Mouse (Mus musculus): ENCODE data around the gene Prpf18. TPM values are rescaled to one million over a fixed set of nuclear protein-coding genes. Genes with fewer than 3 reads are reported as not detected.

Gene Prpf18
- polyA plus RNA-seq, 1 experiment from 2014 or later: 46.4 TPM

DNA sequence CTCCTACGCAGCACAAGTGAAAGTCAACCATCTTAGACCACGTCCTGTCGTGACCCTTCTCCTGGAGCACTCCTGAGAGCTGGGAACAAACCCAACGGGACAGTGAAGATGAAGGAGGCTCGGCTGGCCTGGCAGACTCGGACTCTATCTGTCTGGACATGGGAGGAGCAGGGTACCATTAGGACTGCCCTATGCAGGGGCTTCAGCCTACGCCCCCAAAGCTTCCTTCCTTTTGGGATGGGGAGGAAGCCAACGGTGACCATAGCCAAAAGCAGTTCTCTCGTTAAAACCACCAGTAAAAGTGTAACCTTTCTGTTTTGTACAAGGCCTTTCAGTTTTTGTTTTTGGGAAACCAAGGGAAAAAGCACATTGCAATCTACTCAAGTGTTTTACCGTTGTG is 40.2 kb downstream of the Prpf18 start:
- H3K36me3 ChIP-seq: peaks cover 58% of the 10 kb centered on the region
- WGBS: 81% methylated on average over 10 of the region's 10 CpGs
- no peak for ATAC-seq (ENCODE audit: borderline replicate concordance, extremely low read depth, low FRiP score, low TSS enrichment)

DNA sequence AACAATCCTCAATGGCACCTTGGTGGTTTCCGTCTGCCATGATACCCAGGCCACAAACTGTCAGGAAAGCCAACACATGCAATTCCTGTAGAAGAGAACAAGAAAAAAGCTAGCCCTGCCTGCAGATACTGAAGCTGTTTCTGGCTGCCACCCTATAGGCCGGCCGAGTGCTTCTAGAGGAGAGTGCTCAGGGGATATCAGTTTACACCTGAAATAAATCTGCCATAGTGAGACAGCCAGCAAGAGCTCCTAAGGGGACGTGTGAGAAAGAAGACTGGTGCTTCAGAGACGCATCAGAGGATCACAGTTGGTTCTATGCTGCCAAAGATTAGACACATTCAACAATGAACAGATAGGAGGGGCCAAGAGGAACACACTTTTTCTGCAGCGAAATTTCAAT is 40.6 kb downstream of the Prpf18 start:
- no peak overlapping the region for H3K4me3 ChIP-seq
- no peak overlapping the region for H3K9ac ChIP-seq
- ATAC-seq (ENCODE audit: borderline replicate concordance, extremely low read depth, low FRiP score, low TSS enrichment): no peak
- no peak overlapping the region for H3K27ac ChIP-seq
- no peaks in the 10 kb centered on the region for H3K9me3 ChIP-seq
- no peak overlapping the region for H3K4me2 ChIP-seq
- WGBS: 80% methylated on average over 6 of the region's 6 CpGs
- peaks cover 5% of the 10 kb centered on the region; the same call in 1 of the 2 replicates for H3K4me1 ChIP-seq
- no peaks in the 10 kb centered on the region for H3K27me3 ChIP-seq
- H3K36me3 ChIP-seq: peaks cover 62% of the 10 kb centered on the region

More for the DNA sequence above, 40.2 kb downstream of the Prpf18 start:
- peaks cover 5% of the 10 kb centered on the region; the same call in 1 of the 2 replicates for H3K4me1 ChIP-seq
- H3K27me3 ChIP-seq: no peaks in the 10 kb centered on the region
- no peak overlapping the region for H3K4me2 ChIP-seq
- H3K4me3 ChIP-seq: no peak overlapping the region
- no peak overlapping the region for H3K27ac ChIP-seq
- H3K9ac ChIP-seq: no peak overlapping the region
- no peaks in the 10 kb centered on the region for H3K9me3 ChIP-seq

DNA sequence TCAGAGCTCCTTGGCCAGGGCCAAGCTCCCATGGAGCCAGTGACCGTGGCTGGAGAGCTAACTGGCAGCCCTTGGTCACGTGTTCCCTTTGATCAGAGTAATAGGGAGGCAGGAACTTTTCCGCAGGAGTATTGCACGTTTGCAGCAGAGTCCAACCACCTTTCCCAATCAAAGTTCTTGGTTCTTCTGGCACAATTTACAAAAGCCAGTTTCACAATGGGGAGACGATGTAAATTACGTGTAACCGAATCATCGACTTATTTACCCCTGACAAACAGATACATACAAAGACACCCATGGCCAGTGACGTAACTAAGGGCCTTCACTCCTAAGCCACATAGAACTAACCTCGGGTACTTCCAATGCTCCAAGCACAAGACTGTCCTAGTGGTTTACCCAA is 42.5 kb downstream of the Prpf18 start:
- no peak overlapping the region for H3K4me3 ChIP-seq
- H3K36me3 ChIP-seq: peaks cover 80% of the 10 kb centered on the region
- no peaks in the 10 kb centered on the region for H3K27me3 ChIP-seq
- H3K27ac ChIP-seq: no peak overlapping the region
- WGBS: 78% methylated on average over 10 of the region's 10 CpGs
- H3K4me1 ChIP-seq: no peaks in the 10 kb centered on the region
- H3K9ac ChIP-seq: no peak overlapping the region
- no peak overlapping the region for H3K4me2 ChIP-seq
- no peaks in the 10 kb centered on the region for H3K9me3 ChIP-seq
- ATAC-seq (ENCODE audit: borderline replicate concordance, extremely low read depth, low FRiP score, low TSS enrichment): no peak

DNA sequence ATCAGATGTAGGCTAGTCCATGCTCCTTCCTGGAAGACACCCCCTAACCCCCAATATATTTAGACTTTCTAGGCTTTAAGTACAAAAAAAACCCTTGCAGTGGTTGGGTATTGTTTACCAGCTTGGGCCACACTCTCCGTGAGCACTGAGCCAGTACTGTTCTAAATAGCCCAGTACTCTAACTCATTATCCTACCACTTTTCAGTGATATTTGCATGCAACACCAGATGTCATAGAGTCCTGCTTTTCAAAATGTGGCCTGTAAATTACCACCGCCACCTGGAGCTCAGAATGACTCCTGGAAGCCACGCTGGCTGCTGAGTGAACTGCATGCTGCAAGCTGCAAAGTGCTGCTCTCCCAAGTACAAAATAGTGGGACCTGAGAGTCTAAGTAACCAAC is 43.7 kb downstream of the Prpf18 start:
- no peak overlapping the region for H3K4me2 ChIP-seq
- H3K9ac ChIP-seq: no peak overlapping the region
- no peaks in the 10 kb centered on the region for H3K4me1 ChIP-seq
- H3K27me3 ChIP-seq: no peaks in the 10 kb centered on the region
- H3K36me3 ChIP-seq: peaks cover 87% of the 10 kb centered on the region
- 86% methylated on average over 3 of the region's 3 CpGs for WGBS
- no peak overlapping the region for H3K4me3 ChIP-seq
- no peak overlapping the region for H3K27ac ChIP-seq
- no peaks in the 10 kb centered on the region for H3K9me3 ChIP-seq
- ATAC-seq (ENCODE audit: borderline replicate concordance, extremely low read depth, low FRiP score, low TSS enrichment): no peak

DNA sequence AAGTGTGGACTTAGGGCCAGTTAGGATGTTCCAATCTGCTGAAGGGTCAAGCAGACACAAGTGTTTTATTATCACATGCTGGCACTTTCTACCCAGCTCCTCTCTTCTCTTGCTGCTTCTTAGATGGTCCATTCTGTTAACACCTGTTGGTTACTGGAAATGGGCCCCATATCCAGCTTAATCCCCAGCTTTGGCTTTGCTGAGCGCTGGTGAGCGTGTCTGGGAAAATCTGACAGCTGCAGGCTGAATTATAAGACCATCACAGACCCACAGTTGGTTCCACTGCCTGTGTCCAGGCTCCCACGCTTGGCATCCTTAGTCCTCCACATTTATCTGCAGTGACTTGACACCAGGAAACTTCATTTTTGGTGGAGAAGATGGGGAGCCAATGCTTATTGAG is 45.4 kb downstream of the Prpf18 start:
- no peak overlapping the region for H3K4me2 ChIP-seq
- no peak for ATAC-seq (ENCODE audit: borderline replicate concordance, extremely low read depth, low FRiP score, low TSS enrichment)
- H3K9ac ChIP-seq: no peak overlapping the region
- H3K4me1 ChIP-seq: 0 out of 2 replicates have a peak, but pooled peaks cover 2% of the 10 kb centered on the region
- H3K9me3 ChIP-seq: no peaks in the 10 kb centered on the region
- no peaks in the 10 kb centered on the region for H3K27me3 ChIP-seq
- H3K4me3 ChIP-seq: no peak overlapping the region
- H3K27ac ChIP-seq: no peak overlapping the region
- WGBS: 89% methylated on average over 3 of the region's 3 CpGs
- H3K36me3 ChIP-seq: peaks cover 85% of the 10 kb centered on the region

DNA sequence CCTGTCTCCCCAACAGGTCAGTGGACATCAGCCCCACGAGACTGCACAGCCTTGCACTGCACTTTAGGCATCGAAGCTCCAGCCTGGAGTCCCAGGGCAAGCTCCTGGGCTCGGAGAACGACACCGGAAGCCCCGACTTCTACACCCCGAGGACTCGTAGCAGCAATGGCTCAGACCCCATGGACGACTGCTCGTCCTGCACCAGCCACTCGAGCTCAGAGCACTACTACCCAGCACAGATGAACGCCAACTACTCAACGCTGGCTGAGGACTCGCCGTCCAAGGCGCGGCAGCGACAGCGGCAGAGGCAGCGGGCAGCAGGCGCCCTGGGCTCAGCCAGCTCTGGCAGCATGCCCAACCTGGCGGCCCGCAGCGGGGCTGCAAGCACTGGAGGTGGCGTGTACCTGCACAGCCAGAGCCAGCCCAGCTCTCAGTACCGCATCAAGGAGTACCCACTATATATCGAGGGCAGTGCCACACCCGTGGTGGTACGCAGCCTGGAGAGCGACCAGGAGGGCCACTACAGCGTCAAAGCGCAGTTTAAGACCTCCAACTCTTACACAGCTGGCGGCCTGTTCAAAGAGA is 48.5 kb downstream of the Prpf18 start:
- 78% methylated on average over 33 of the region's 33 CpGs for WGBS
- H3K4me3 ChIP-seq: no peak overlapping the region
- 0 out of 2 replicates have a peak, but pooled peaks have one; percentile 21 for ATAC-seq (ENCODE audit: borderline replicate concordance, extremely low read depth, low FRiP score, low TSS enrichment)
- no peak overlapping the region for H3K4me2 ChIP-seq
- no peaks in the 10 kb centered on the region for H3K27me3 ChIP-seq
- no peak overlapping the region for H3K9ac ChIP-seq
- peaks cover 73% of the 10 kb centered on the region for H3K36me3 ChIP-seq
- H3K9me3 ChIP-seq: no peaks in the 10 kb centered on the region
- no peak overlapping the region for H3K27ac ChIP-seq
- peaks cover 9% of the 10 kb centered on the region; the same call in 1 of the 2 replicates for H3K4me1 ChIP-seq

DNA sequence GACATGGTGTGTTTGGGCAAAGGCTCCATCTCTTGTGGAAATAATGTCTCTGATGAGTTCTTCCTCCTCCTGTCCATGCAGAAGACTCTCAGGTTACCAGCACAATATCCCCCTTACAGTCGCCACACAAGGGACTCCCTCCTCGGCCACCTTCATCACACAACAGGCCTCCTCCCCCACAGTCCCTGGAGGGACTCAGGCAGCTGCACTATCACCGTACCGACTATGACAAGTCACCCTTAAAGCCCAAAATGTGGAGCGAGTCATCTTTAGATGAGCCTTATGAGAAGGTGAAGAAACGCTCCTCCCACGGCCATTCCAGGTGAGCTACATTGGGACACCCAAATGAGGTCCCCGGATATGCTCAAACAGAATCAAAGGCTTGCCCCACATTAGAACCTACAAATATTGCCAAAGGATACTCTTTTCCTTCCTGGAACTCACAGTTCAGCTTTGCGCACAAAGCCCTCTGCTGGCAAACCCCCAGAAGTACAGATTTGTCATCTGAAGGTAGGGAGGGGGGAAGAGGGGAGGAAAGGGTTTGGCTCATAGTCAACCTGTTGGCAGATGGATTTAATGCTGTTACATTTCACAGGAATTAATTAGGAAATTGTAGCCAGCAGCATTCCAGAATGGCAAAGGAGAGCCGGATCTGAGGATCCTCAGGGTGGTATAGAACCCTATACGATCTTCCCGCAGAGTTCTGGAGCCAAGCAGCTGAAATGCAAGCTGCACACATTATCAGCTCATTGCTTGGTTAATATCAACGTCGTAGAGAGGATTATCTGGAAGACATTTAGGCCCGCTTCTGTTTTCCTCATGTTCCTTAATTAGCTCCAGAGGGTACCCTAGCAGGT is 50.7 kb downstream of the Prpf18 start:
- Histone ChIP-seq H3K4me3 (no peak overlapping the region), H3K36me3 (peaks cover 67% of the 10 kb centered on the region), H3K9me3 (no peaks in the 10 kb centered on the region), H3K27me3 (no peaks in the 10 kb centered on the region), H3K9ac (no peak overlapping the region), H3K27ac (no peak overlapping the region), H3K4me2 (no peak overlapping the region), H3K4me1 (peaks cover 9% of the 10 kb centered on the region; the same call in 1 of the 2 replicates)
- no peak for ATAC-seq (ENCODE audit: borderline replicate concordance, extremely low read depth, low FRiP score, low TSS enrichment)
- 49% methylated on average over 15 of the region's 15 CpGs for whole genome bisulfite sequencing

DNA sequence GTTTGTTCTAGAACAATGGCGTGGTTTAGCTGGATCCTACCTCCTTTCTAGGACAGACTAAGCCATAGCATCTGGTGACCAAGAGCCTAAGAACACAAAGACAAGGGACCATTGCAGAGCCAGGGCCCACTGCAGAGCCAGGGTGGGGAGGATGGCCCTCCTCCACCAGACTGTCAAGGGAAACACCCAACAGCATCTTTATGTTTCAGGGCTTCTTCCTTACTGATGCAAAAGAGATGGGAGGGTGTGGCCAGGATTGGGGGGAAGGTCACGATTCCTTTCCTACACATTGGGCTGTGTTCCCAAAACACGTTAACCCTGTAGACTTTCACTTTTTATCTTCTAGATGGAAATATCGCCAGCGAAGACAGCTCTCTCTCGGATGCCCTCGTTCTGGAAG is 54.9 kb downstream of the Prpf18 start:
- no peak overlapping the region for H3K27ac ChIP-seq
- H3K9ac ChIP-seq: no peak overlapping the region
- H3K4me1 ChIP-seq: peaks cover 25% of the 10 kb centered on the region
- no peak for ATAC-seq (ENCODE audit: borderline replicate concordance, extremely low read depth, low FRiP score, low TSS enrichment)
- H3K9me3 ChIP-seq: no peaks in the 10 kb centered on the region
- no peak overlapping the region for H3K4me2 ChIP-seq
- H3K27me3 ChIP-seq: no peaks in the 10 kb centered on the region
- WGBS: 87% methylated on average over 7 of the region's 7 CpGs
- H3K36me3 ChIP-seq: peaks cover 64% of the 10 kb centered on the region
- no peak overlapping the region for H3K4me3 ChIP-seq

DNA sequence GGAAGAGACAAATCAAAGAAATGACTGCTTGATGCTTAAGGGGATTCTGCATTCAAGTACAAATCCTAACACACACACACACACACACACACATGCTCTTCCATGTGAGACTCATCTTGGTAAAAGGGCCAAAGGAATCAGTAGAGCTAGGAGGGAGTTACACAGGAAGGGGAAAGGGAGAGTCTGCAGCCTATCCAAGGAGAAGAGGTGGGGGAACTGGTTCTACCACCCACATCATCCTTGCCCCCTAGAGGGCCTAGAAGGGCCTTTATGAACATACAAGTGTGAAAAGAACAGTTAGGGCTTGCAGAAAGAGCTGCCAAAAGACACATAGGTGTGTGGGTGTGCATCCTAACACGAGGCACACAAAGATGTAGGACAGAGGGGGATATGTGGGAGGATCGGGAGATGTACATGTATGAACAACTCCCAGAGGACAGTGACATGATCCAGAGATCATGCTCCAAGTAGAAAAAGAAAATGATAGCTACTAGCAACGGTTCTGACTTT is 58.0 kb downstream of the Prpf18 start:
- Histone ChIP-seq H3K4me1 (peaks cover 17% of the 10 kb centered on the region), H3K9ac (no peak overlapping the region), H3K4me2 (no peak overlapping the region), H3K27ac (peak overlapping the region; percentile 8; the same call in 1 of the 2 replicates), H3K36me3 (peaks cover 85% of the 10 kb centered on the region), H3K9me3 (no peaks in the 10 kb centered on the region), H3K27me3 (no peaks in the 10 kb centered on the region), H3K4me3 (no peak overlapping the region)
- WGBS: 86% methylated on average over 3 of the region's 3 CpGs
- no peak for ATAC-seq (ENCODE audit: borderline replicate concordance, extremely low read depth, low FRiP score, low TSS enrichment)

DNA sequence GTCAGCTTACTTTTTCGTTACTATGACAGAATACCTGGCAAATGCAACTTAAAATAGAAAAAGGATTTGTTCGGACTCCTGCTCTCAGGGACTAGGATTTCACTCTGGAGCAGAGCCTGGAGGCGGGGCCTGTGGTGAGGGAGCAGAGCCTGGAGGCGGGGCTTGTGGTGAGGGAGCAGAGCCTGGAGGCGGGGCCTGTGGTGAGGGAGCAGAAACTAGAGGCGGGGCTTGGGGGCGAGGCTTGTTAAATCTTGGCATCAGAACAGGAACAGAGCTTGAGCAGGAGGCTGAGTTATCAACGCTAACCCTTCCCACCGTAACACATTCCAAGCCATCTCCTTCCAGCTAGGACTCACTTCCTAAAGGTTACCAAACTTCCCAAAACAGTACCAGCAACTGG is 58.5 kb downstream of the Prpf18 start:
- Histone ChIP-seq H3K36me3 (peaks cover 85% of the 10 kb centered on the region), H3K4me1 (peaks cover 19% of the 10 kb centered on the region), H3K4me3 (no peak overlapping the region), H3K4me2 (no peak overlapping the region), H3K9ac (no peak overlapping the region), H3K27ac (peak overlapping the region; percentile 8; the same call in 1 of the 2 replicates), H3K9me3 (no peaks in the 10 kb centered on the region), H3K27me3 (no peaks in the 10 kb centered on the region)
- WGBS: 21% methylated on average over 9 of the region's 9 CpGs
- ATAC-seq (ENCODE audit: borderline replicate concordance, extremely low read depth, low FRiP score, low TSS enrichment): peak; percentile 78; the same call in 1 of the 2 replicates

DNA sequence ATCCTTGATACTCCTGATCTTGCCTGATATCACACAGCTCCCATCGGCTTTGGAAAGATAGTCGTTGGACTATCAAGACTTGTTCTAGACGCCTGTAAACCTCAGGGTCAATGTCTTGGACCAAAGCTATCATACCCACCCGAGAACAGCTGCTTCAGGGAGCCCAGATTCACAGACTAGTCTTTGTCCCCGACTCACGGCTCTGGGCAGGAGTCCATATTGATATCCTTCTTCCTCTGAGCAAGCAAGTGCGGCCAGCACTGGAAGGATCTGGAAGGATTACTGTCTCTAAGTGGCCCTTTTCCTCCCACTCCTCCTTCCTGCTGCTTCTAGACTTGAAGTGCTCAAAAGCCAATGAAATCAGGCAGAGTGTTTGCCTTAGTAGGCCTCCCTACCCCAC is 59.2 kb downstream of the Prpf18 start:
- peaks cover 83% of the 10 kb centered on the region for H3K36me3 ChIP-seq
- no peak overlapping the region for H3K4me3 ChIP-seq
- no peaks in the 10 kb centered on the region for H3K9me3 ChIP-seq
- H3K4me1 ChIP-seq: peaks cover 26% of the 10 kb centered on the region
- 76% methylated on average over 7 of the region's 7 CpGs for WGBS
- H3K4me2 ChIP-seq: no peak overlapping the region
- H3K27me3 ChIP-seq: no peaks in the 10 kb centered on the region
- H3K9ac ChIP-seq: no peak overlapping the region
- no peak for ATAC-seq (ENCODE audit: borderline replicate concordance, extremely low read depth, low FRiP score, low TSS enrichment)
- peak overlapping the region; percentile 8; the same call in 1 of the 2 replicates for H3K27ac ChIP-seq

DNA sequence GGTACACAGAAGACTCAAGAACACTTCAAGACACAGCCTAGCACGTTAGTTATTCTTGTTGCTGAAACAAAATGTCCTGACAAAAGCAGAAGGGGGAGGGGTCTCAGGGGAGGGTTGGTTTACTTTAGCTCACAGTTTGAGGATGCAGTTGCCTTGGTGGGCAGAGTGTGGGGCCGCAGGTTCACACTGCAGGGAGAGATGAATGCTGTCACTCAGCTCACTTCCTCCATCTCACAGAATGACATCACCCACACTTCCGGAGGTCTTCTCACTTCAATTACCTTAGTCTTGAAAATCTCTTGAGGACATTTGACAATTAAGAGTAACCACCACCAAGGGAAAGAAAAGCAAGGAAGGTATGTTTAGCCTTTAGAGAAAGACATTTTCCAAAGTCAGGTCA is 60.3 kb downstream of the Prpf18 start:
- no peak overlapping the region for H3K27ac ChIP-seq
- peaks cover 37% of the 10 kb centered on the region for H3K4me1 ChIP-seq

More for the DNA sequence above, 60.3 kb downstream of the Prpf18 start:
- Histone ChIP-seq H3K4me2 (no peak overlapping the region), H3K36me3 (peaks cover 80% of the 10 kb centered on the region), H3K4me3 (no peak overlapping the region), H3K27me3 (no peaks in the 10 kb centered on the region), H3K9me3 (no peaks in the 10 kb centered on the region), H3K9ac (no peak overlapping the region)
- no peak for ATAC-seq (ENCODE audit: borderline replicate concordance, extremely low read depth, low FRiP score, low TSS enrichment)
- 64% methylated on average over 3 of the region's 3 CpGs for WGBS
